Mouse (Mus musculus): ENCODE results near the gene Lck.

- TF ChIP-seq CTCF (conservative IDR thresholded peaks at IDR 0.05; ENCODE audit: insufficient read depth, insufficient read length, low read depth, low read length), result no peak
- no peak for TF ChIP-seq POLR2A (IDR thresholded peaks at IDR 0.05; ENCODE audit: low read depth, low read length)
These were observed 10.9 kb upstream of the Lck start for GRCm38 (mm10) chr4:129584370-129584769.
